Mouse (Mus musculus): ENCODE measurements around the gene Zfp36l2. TPM values are rescaled to one million over a fixed set of nuclear protein-coding genes. Genes with fewer than 3 reads are reported as not detected.

Gene Zfp36l2
- total and polyA plus RNA-seq, 3 experiments: 68.5 to 174 (median 93.6) TPM

DNA sequence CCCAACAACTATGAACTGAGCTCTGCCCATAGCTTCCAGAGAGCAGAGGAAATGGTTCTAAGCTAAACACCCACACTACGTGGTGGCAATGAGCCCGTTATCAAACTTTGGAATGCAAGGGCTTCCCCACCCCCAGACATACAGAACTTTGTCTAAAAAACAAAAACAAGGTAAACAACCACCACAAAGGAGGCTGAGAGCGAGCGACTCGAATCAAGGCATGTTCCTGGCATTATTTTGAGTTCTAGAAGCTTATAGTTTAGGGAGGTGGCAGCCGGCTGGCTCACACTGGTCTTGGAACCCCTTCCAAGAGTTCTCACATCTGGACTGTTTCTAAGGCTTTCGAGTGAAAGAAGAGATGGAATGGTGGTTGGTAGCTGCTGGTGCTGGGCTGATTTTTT lies 2.7 kb downstream of the Zfp36l2 start:
- Histone ChIP-seq H3K27ac (ENCODE audit: control insufficient read depth, low read depth, low read length) (peak overlapping the region; percentile 96), H3K36me3 (ENCODE audit: control insufficient read depth in 1 of 2, insufficient read depth in 2 of 2, low read length in 2 of 2) (peaks cover 8 to 17% of the 10 kb centered on the region in 2 experiments), H3K9ac (ENCODE audit: control insufficient read depth, low read depth, low read length, poor library complexity, severe bottlenecking) (peak overlapping the region; percentile 92), H3K9me3 (replicated peaks; ENCODE audit: insufficient read depth, low read length) (no peaks in the 10 kb centered on the region), H3K4me3 (ENCODE audit: control insufficient read depth in 1 of 2, insufficient read depth in 1 of 2, low read depth in 2 of 2, low read length in 2 of 2) (peak overlapping the region; percentile 71 to 72), H3K27me3 (ENCODE audit: control insufficient read depth in 1 of 2, insufficient read depth in 2 of 2, low read length in 2 of 2) (no peaks in the 10 kb centered on the region), H3K4me1 (ENCODE audit: control insufficient read depth in 1 of 2, insufficient read depth in 2 of 2, low read length in 2 of 2) (peaks cover 10 to 30% of the 10 kb centered on the region in 2 experiments), H3K79me2 (ENCODE audit: control insufficient read depth, insufficient read depth, low read length, poor library complexity) (peaks cover 63% of the 10 kb centered on the region)
- peak; percentile 31; the same call in 1 of the 2 replicates for TF ChIP-seq UBTF (IDR thresholded peaks at IDR 0.05; ENCODE audit: borderline replicate concordance, insufficient read depth, low read depth, low read length)
- TF ChIP-seq POLR2AphosphoS5 (IDR thresholded peaks at IDR 0.05; ENCODE audit: borderline replicate concordance, low read depth, low read length): peak; percentile 64; the same call in 1 of the 2 replicates
- no peak for TF ChIP-seq RCOR1 (IDR thresholded peaks at IDR 0.05; ENCODE audit: low read depth, low read length)
- peak in 1 of 2 experiments; percentile 69; a peak in 2 of 4 replicates for TF ChIP-seq POLR2A (IDR thresholded peaks at IDR 0.05; ENCODE audit: control insufficient read depth in 1 of 2, insufficient read depth in 1 of 2, low read depth in 1 of 2, low read length in 2 of 2, poor library complexity in 1 of 2)
- no peak for TF ChIP-seq CTCF (IDR thresholded peaks at IDR 0.05 in 2 of 3, conservative IDR thresholded peaks at IDR 0.05 in 1 of 3; ENCODE audit: control insufficient read depth in 1 of 3, insufficient read depth in 1 of 3, low read depth in 2 of 3, low read length in 3 of 3, poor library complexity in 1 of 3, severe bottlenecking in 1 of 3)
- DNase-seq (ENCODE audit: low read depth, low spot score): peak; percentile 83

DNA sequence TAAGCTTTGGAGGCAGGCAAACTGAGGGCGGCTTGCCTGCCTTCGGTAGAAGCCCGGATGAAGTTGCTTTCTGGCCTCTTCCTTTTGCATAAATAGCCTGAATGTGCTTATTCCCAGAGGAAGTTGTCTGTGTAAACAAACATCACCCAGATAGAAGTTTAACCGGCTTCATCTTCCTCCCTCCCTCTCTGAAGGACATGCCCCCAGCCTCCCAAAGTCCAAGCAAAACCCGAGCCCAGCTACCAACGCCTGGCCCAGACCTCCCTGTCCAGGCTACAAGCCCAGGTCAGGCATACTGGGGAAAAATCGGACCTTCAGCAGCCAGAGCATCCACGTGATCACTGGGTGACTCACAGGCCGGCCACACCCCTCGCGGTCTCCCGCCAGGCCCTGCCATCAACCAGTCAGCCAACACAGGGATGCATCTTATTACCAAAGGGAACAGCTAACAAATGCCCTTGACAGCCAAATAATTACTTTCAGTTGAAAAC lies 4.4 kb downstream of the Zfp36l2 start:
- TF ChIP-seq TAL1 (IDR thresholded peaks at IDR 0.05; ENCODE audit: low read length): no peak
- TF ChIP-seq UBTF (IDR thresholded peaks at IDR 0.05; ENCODE audit: borderline replicate concordance, insufficient read depth, low read depth, low read length): 0 out of 2 replicates have a peak, but pooled peaks have one; percentile 43
- no peak for TF ChIP-seq RAD21 (IDR thresholded peaks at IDR 0.05; ENCODE audit: low read depth, low read length)
- peak; percentile 59 to 80 for TF ChIP-seq POLR2A (IDR thresholded peaks at IDR 0.05; ENCODE audit: control insufficient read depth in 1 of 2, insufficient read depth in 1 of 2, low read depth in 1 of 2, low read length in 2 of 2, poor library complexity in 1 of 2)
- no peak for TF ChIP-seq MAX (IDR thresholded peaks at IDR 0.05; ENCODE audit: low read length)
- peak; percentile 98 for TF ChIP-seq POLR2AphosphoS5 (IDR thresholded peaks at IDR 0.05; ENCODE audit: borderline replicate concordance, low read depth, low read length)
- no peak for TF ChIP-seq ELF1 (IDR thresholded peaks at IDR 0.05; ENCODE audit: low read depth, low read length)
- no peak for TF ChIP-seq SMC3 (IDR thresholded peaks at IDR 0.05; ENCODE audit: low read depth, low read length)
- peak; percentile 81 for TF ChIP-seq TBP (IDR thresholded peaks at IDR 0.05; ENCODE audit: low read depth, low read length)
- TF ChIP-seq MEF2A (IDR thresholded peaks at IDR 0.05; ENCODE audit: extremely low read depth, insufficient replicate concordance, low read depth, low read length, poor library complexity, severe bottlenecking): no peak
- no peak for TF ChIP-seq ZC3H11A (IDR thresholded peaks at IDR 0.05; ENCODE audit: low read depth, low read length)
- TF ChIP-seq MAZ (IDR thresholded peaks at IDR 0.05; ENCODE audit: low read depth, low read length): no peak
- H3K9ac ChIP-seq (ENCODE audit: control insufficient read depth, low read depth, low read length, poor library complexity, severe bottlenecking): peak overlapping the region; percentile 76
- H3K36me3 ChIP-seq (ENCODE audit: control insufficient read depth in 1 of 2, insufficient read depth in 2 of 2, low read length in 2 of 2): peaks cover 8 to 11% of the 10 kb centered on the region in 2 experiments
- peaks cover 51% of the 10 kb centered on the region for H3K79me2 ChIP-seq (ENCODE audit: control insufficient read depth, insufficient read depth, low read length, poor library complexity)
- H3K27ac ChIP-seq (ENCODE audit: control insufficient read depth, low read depth, low read length): peak overlapping the region; percentile 91
- DNase-seq (ENCODE audit: low read depth, low spot score): peak; percentile 94
- no peaks in the 10 kb centered on the region for H3K27me3 ChIP-seq (ENCODE audit: control insufficient read depth in 1 of 2, insufficient read depth in 2 of 2, low read length in 2 of 2)
- no peaks in the 10 kb centered on the region for H3K9me3 ChIP-seq (replicated peaks; ENCODE audit: insufficient read depth, low read length)
- H3K4me1 ChIP-seq (ENCODE audit: control insufficient read depth in 1 of 2, insufficient read depth in 2 of 2, low read length in 2 of 2): peaks cover 3 to 18% of the 10 kb centered on the region in 2 experiments
- H3K4me3 ChIP-seq (ENCODE audit: control insufficient read depth in 1 of 2, insufficient read depth in 1 of 2, low read depth in 2 of 2, low read length in 2 of 2): peak overlapping the region; percentile 44 to 47
